Mouse (Mus musculus) heart, embryonic 10.5 days (tissue): ENCODE measurements around the gene Car4. TPM values are rescaled to one million over a fixed set of nuclear protein-coding genes. Genes with fewer than 3 reads are reported as not detected.

ENCODE experiments used
- DNase-seq: peaks from one replicate; pipeline ENCODE4 v3.0.0-alpha.2; 2017; ENCODE audit warnings: low spot score
- H3K27ac ChIP-seq: fragments of 300-500 bp; sonication (generic); 2 replicates; pipeline ENCODE4 v1.5.1; 2016; ENCODE audit warnings: mild to moderate bottlenecking
- H3K27me3 ChIP-seq: fragments of 300-500 bp; sonication (generic); 2 replicates; pipeline ENCODE4 v1.6.1; 2016; ENCODE audit warnings: mild to moderate bottlenecking; ENCODE audit not compliant: poor library complexity, insufficient read depth, severe bottlenecking
- H3K36me3 ChIP-seq: fragments of 300-500 bp; sonication (generic); 2 replicates; pipeline ENCODE4 v1.6.1; 2016; ENCODE audit warnings: mild to moderate bottlenecking, moderate library complexity
- H3K4me1 ChIP-seq: fragments of 300-500 bp; sonication (generic); 2 replicates; pipeline ENCODE4 v1.6.1; 2016; ENCODE audit warnings: mild to moderate bottlenecking
- H3K4me3 ChIP-seq: fragments of 300-500 bp; sonication (generic); 2 replicates; pipeline ENCODE4 v1.5.1; 2016; ENCODE audit warnings: mild to moderate bottlenecking, moderate library complexity
- H3K9me3 ChIP-seq: fragments of 300-500 bp; sonication (generic); 2 replicates; pipeline ENCODE4 v1.6.1; 2016; ENCODE audit warnings: mild to moderate bottlenecking, moderate library complexity
- WGBS: fragments of 180-500 bp; shearing (Covaris S2); methylation state at CpG from one replicate; pipeline ENCODE4 v1.1.7; 2016; 5-methylcytosine and 5-hydroxymethylcytosine counted together
- polyA plus RNA-seq: library from polyadenylated mRNA; unstranded; fragments of >200 nt; fragmentation: Nextera tagmentation; extraction: Ambion mirVana; gene quantifications from 2 replicates; pipeline ENCODE4 v1.2.1, GENCODE M21; 2016

The Car4 gene
- polyA plus RNA-seq, 1 experiment from 2014 or later = 38.2 TPM

GRCm38 (mm10) chr11:84979351-84979750 is 21.8 kb downstream of the Car4 start:
- H3K4me1 ChIP-seq = peaks cover 5% of the 10 kb centered on the region; the same call in 1 of the 2 replicates
- no peaks in the 10 kb centered on the region for H3K27me3 ChIP-seq
- 32% methylated on average over 1 of the region's 1 CpGs for WGBS
- H3K27ac ChIP-seq = no peak overlapping the region
- no peak overlapping the region for H3K4me3 ChIP-seq
- H3K9me3 ChIP-seq = no peaks in the 10 kb centered on the region
- DNase-seq = no peak
- H3K36me3 ChIP-seq = peaks cover 5% of the 10 kb centered on the region; the same call in 1 of the 2 replicates

- Histone ChIP-seq H3K27ac (no peak overlapping the region), H3K27me3 (no peaks in the 10 kb centered on the region), H3K4me3 (no peak overlapping the region), H3K9me3 (no peaks in the 10 kb centered on the region), H3K4me1 (peaks cover 5% of the 10 kb centered on the region; the same call in 1 of the 2 replicates), H3K36me3 (peaks cover 10% of the 10 kb centered on the region)
- 81% methylated on average over 2 of the region's 2 CpGs for WGBS
- DNase-seq = no peak
Observed at GRCm38 (mm10) chr11:84980697-84981096, 23.1 kb downstream of the Car4 start.

- H3K4me1 ChIP-seq = no peaks in the 10 kb centered on the region
- no peaks in the 10 kb centered on the region for H3K27me3 ChIP-seq
- 89% methylated on average over 6 of the region's 6 CpGs for WGBS
- no peak overlapping the region for H3K4me3 ChIP-seq
- DNase-seq = no peak
- no peaks in the 10 kb centered on the region for H3K9me3 ChIP-seq
- H3K36me3 ChIP-seq = peaks cover 32% of the 10 kb centered on the region
- H3K27ac ChIP-seq = no peak overlapping the region
Observed at GRCm38 (mm10) chr11:84985421-84985820, 27.8 kb downstream of the Car4 start.

GRCm38 (mm10) chr11:84988341-84988919 is 30.8 kb downstream of the Car4 start:
- no peaks in the 10 kb centered on the region for H3K9me3 ChIP-seq
- 91% methylated on average over 3 of the region's 3 CpGs for WGBS
- H3K36me3 ChIP-seq = peaks cover 58% of the 10 kb centered on the region
- no peak overlapping the region for H3K4me3 ChIP-seq
- no peak overlapping the region for H3K27ac ChIP-seq
- no peaks in the 10 kb centered on the region for H3K27me3 ChIP-seq
- DNase-seq = no peak
- no peaks in the 10 kb centered on the region for H3K4me1 ChIP-seq

- WGBS = 89% methylated on average over 1 of the region's 1 CpGs
- Histone ChIP-seq H3K27ac (no peak overlapping the region), H3K4me1 (no peaks in the 10 kb centered on the region), H3K36me3 (peaks cover 60% of the 10 kb centered on the region), H3K27me3 (no peaks in the 10 kb centered on the region), H3K4me3 (no peak overlapping the region), H3K9me3 (no peaks in the 10 kb centered on the region)
- DNase-seq = no peak
Observed at GRCm38 (mm10) chr11:84992996-84993395, 35.4 kb downstream of the Car4 start.

GRCm38 (mm10) chr11:84995241-84995640 is 37.7 kb downstream of the Car4 start:
- Histone ChIP-seq H3K4me1 (no peaks in the 10 kb centered on the region), H3K27ac (no peak overlapping the region), H3K27me3 (no peaks in the 10 kb centered on the region), H3K36me3 (peaks cover 58% of the 10 kb centered on the region), H3K4me3 (no peak overlapping the region), H3K9me3 (no peaks in the 10 kb centered on the region)
- no peak for DNase-seq
- WGBS = 85% methylated on average over 1 of the region's 1 CpGs

- Histone ChIP-seq H3K4me1 (no peaks in the 10 kb centered on the region), H3K27me3 (no peaks in the 10 kb centered on the region), H3K36me3 (peaks cover 36% of the 10 kb centered on the region), H3K4me3 (no peak overlapping the region), H3K27ac (no peak overlapping the region), H3K9me3 (no peaks in the 10 kb centered on the region)
- DNase-seq = no peak
- 90% methylated on average over 3 of the region's 3 CpGs for WGBS
Observed at GRCm38 (mm10) chr11:85003566-85003965, 46.0 kb downstream of the Car4 start.

GRCm38 (mm10) chr11:85013121-85013520 is 55.5 kb downstream of the Car4 start:
- Histone ChIP-seq H3K36me3 (peaks cover 45% of the 10 kb centered on the region), H3K4me1 (no peaks in the 10 kb centered on the region), H3K27ac (no peak overlapping the region), H3K27me3 (no peaks in the 10 kb centered on the region), H3K4me3 (no peak overlapping the region), H3K9me3 (no peaks in the 10 kb centered on the region)
- DNase-seq = no peak

Other genes with a start within 250 kb of the Car4 start
- 12.7 and 15.7 TPM in 2 replicates for gene Mrm1, start 138.3 kb upstream of the Car4 start, polyA plus RNA-seq
- 29.3 and 34.3 TPM in 2 replicates for gene Dhrs11, start 128.8 kb upstream of the Car4 start, polyA plus RNA-seq
- 50.5 and 61.9 TPM in 2 replicates for gene Ggnbp2, start 87.0 kb upstream of the Car4 start, polyA plus RNA-seq
- gene Myo19, start 77.6 kb upstream of the Car4 start, polyA plus RNA-seq = 10.1 and 10.6 TPM in 2 replicates
- gene Pigw, start 77.5 kb upstream of the Car4 start, polyA plus RNA-seq = 2.7 and 2.8 TPM in 2 replicates
- gene Znhit3, start 41.4 kb upstream of the Car4 start, polyA plus RNA-seq = 55.1 and 78.2 TPM in 2 replicates
- gene Usp32, start 182.4 kb downstream of the Car4 start, polyA plus RNA-seq = 4.3 and 5.0 TPM in 2 replicates
- gene 1700125H20Rik, start 212.6 kb downstream of the Car4 start, polyA plus RNA-seq = not detected in 2 replicates